Comparison of ENCODE assay signal across 50 mouse cellular contexts in the genomic region with DNA sequence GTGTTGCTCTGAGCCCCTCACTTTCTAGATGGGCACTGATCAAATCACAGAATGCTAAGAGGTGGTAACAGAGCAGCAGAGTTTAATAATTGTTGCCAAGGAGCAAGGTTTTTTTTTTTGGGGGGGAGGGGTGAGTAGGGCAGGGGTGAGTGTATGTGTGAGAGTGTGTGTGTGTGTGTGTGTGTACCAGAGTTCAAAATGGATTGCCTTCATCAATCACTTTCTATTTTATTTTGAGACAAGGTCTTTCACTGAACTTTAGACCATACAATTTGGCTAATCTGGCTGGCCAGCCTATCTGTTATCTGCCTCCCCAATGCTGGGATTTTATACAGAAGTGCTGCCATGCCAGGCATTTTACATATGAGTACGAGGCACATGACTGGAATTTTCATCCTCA. TPM values are rescaled to one million over a fixed set of nuclear protein-coding genes. Genes with fewer than 3 reads are reported as not detected.
"Had no signal": no experiment of that assay in that cellular context is flagged by ENCODE, and none has a peak within 500 bp of the region (broad histone marks: within the 10 kb centered on the region; RNA-seq: fewer than 3 reads in every experiment).

No protein-coding gene starts in this region.

- H3K4me2 ChIP-seq: heart, embryonic 11.5 days; heart, embryonic 12.5 days; heart, embryonic 13.5 days; heart, embryonic 15.5 days; hindbrain, embryonic 12.5 days; hindbrain, embryonic 13.5 days; hindbrain, embryonic 14.5 days; hindbrain, embryonic 15.5 days; intestine, embryonic 15.5 days; kidney, embryonic 15.5 days had no signal

- H3K36me3 ChIP-seq: intestine, embryonic 15.5 days had no signal

- H3K9ac ChIP-seq: heart, embryonic 12.5 days; heart, embryonic 13.5 days; heart, embryonic 15.5 days; hindbrain, embryonic 12.5 days; hindbrain, embryonic 13.5 days; hindbrain, embryonic 14.5 days; hindbrain, embryonic 15.5 days; intestine, embryonic 15.5 days; kidney, embryonic 15.5 days had no signal

- H3K9me3 ChIP-seq: heart, embryonic 10.5 days; heart, embryonic 12.5 days; heart, embryonic 13.5 days; heart, embryonic 15.5 days; hindbrain, embryonic 10.5 days; hindbrain, embryonic 12.5 days; hindbrain, embryonic 13.5 days; hindbrain, embryonic 15.5 days; intestine, embryonic 15.5 days; kidney, embryonic 15.5 days had no signal

- H3K4me1 ChIP-seq: heart, embryonic 10.5 days; heart, embryonic 12.5 days; heart, embryonic 15.5 days; hindbrain, embryonic 12.5 days; hindbrain, embryonic 13.5 days; hindbrain, embryonic 15.5 days; intestine, embryonic 15.5 days; kidney, embryonic 15.5 days had no signal

- ATAC-seq: hindbrain, embryonic 16.5 days; hindbrain, postnatal 0 days; inflammation-experienced regulatory T-cells, adult 6 months; intestine, embryonic 15.5 days; intestine, embryonic 16.5 days; intestine, postnatal 0 days had no signal

- H3K27ac ChIP-seq: heart, embryonic 10.5 days; heart, embryonic 13.5 days; heart, embryonic 15.5 days; hindbrain, embryonic 10.5 days; hindbrain, embryonic 12.5 days; hindbrain, embryonic 13.5 days; hindbrain, embryonic 14.5 days; hindbrain, embryonic 15.5 days; hindbrain, postnatal 0 days; intestine, embryonic 15.5 days; kidney, embryonic 15.5 days; kidney, postnatal 0 days; layer of hippocampus, adult 2 months had no signal

- H3K27me3 ChIP-seq: heart, embryonic 12.5 days; heart, embryonic 13.5 days; heart, embryonic 15.5 days; hindbrain, embryonic 12.5 days; hindbrain, embryonic 13.5 days; hindbrain, embryonic 15.5 days; intestine, embryonic 15.5 days; kidney, embryonic 15.5 days had no signal

- DNase-seq: heart, postnatal 10 days; heart, postnatal 14 days; heart, postnatal 36 days; heart, postnatal 4 days; kidney, adult 11 months; kidney, adult 18-20 months; kidney, adult 2 months; kidney, adult 8-10 months; kidney, adult 9 months; kidney, postnatal 10 days; kidney, postnatal 14 days; kidney, postnatal 25 days; kidney, postnatal 36 days; kidney, postnatal 4 days; layer of hippocampus, adult 9-11 months; layer of hippocampus, postnatal 36 days had no signal

- H3K4me3 ChIP-seq: heart, embryonic 10.5 days; heart, embryonic 12.5 days; heart, embryonic 13.5 days; heart, embryonic 15.5 days; hindbrain, embryonic 10.5 days; hindbrain, embryonic 12.5 days; hindbrain, embryonic 13.5 days; hindbrain, embryonic 15.5 days; intestine, embryonic 15.5 days; kidney, embryonic 15.5 days; layer of hippocampus, adult 2 months had no signal

RNA-seq across cellular contexts. Expression of gene Gm28051, which starts 57.3 kb away (rescaled TPM):
- total RNA-seq: heart, postnatal 10 days; heart, postnatal 14 days; heart, postnatal 25 days; heart, postnatal 36 days; heart, postnatal 4 days; hematopoietic stem cell, adult 5-6 weeks; hindbrain, postnatal 0 days; layer of hippocampus, adult 18-20 months; layer of hippocampus, adult 2 months; layer of hippocampus, adult 8-10 months; layer of hippocampus, postnatal 10 days; layer of hippocampus, postnatal 14 days; layer of hippocampus, postnatal 25 days; layer of hippocampus, postnatal 36 days had no signal
- polyA plus RNA-seq: heart, embryonic 10.5 days; heart, embryonic 11.5 days; heart, embryonic 12.5 days; heart, embryonic 13.5 days; heart, embryonic 14.5 days; heart, embryonic 15.5 days; heart, embryonic 16.5 days; heart, postnatal 0 days; hindbrain, embryonic 10.5 days; hindbrain, embryonic 11.5 days; hindbrain, embryonic 12.5 days; hindbrain, embryonic 13.5 days; hindbrain, embryonic 14.5 days; hindbrain, embryonic 15.5 days; hindbrain, embryonic 16.5 days; hindbrain, postnatal 0 days; inflammation-experienced regulatory T-cells, adult 6 months; intestine, embryonic 14.5 days; intestine, embryonic 15.5 days; intestine, embryonic 16.5 days; intestine, postnatal 0 days; kidney, adult 2 months; kidney, embryonic 14.5 days; kidney, embryonic 15.5 days; kidney, embryonic 16.5 days; kidney, postnatal 0 days; large intestine, adult 2 months had no signal
